Mouse (Mus musculus): ENCODE measurements at regions not wholly inside any gene's neighbourhood (a gene's known extent, or its start where the extent isn't known, plus 50 kb on each side); places are given as distances from the start of the nearest gene placed in this dataset.
A peak's percentile ranks its signal among the peaks of the same experiment; 100 is the strongest.

DNA sequence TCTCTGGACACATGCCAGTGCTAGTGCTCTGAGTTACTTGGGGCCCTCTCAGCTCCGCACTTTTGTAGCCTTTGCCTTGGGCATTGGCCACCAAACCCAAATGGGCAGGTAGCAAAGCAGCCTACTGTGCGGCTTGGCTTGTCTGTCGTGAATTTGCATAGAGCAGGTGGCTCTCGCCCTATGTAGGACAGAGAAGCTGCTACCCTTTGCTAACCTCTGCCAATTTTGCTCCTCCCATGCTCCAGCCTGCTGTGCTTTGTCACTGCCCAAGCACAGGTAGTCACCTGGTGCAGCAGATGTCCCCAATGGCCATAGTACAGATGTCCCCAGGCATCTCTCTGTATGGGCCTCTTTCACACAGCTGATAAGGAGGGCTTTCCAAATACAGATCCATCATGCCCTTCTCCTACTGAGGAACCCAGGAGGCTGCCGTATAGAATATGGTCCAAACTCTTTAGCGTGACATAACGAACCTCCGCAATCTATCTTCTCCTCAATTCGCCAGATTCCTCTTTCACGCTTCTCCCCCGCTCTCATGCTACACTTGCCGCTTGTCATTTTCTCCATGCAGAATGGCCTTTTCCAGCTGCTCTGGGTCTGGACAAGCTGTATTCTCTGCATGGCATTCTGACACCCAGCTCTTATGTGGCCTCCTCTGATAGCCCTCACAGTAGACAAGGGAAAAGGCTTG lies 143.7 kb upstream of the Snx19 start:
- H3K27ac ChIP-seq: no peak overlapping the region
- no peaks in the 10 kb centered on the region for H3K4me1 ChIP-seq (replicated peaks; ENCODE audit: control insufficient read depth in 2 of 2, insufficient read depth in 2 of 2, low read length in 1 of 2)
- TF ChIP-seq EP300 (IDR thresholded peaks at IDR 0.05; ENCODE audit: low read depth) (no peak), CTCF (IDR thresholded peaks at IDR 0.05; ENCODE audit: low read depth) (no peak)
- no peaks in the 10 kb centered on the region for H3K36me3 ChIP-seq (replicated peaks; ENCODE audit: control insufficient read depth, insufficient read depth, low read depth)
- DNase-seq (ENCODE audit: low read depth in 3 of 3, low spot score in 3 of 3) (no peak), ATAC-seq (ENCODE audit: insufficient read depth) (no peak)
- no peak overlapping the region for H3K4me2 ChIP-seq (ENCODE audit: low read depth)
- no peak overlapping the region for H3K9ac ChIP-seq (replicated peaks)
- H3K27me3 ChIP-seq (ENCODE audit: control insufficient read depth, insufficient read depth, low read length): no peaks in the 10 kb centered on the region
- H3K9me3 ChIP-seq (ENCODE audit: control insufficient read depth, low read length): no peaks in the 10 kb centered on the region
- no peak overlapping the region for H3K4me3 ChIP-seq (ENCODE audit: insufficient read depth in 1 of 2, low read depth in 2 of 2, low read length in 2 of 2)
- WGBS (ENCODE audit: insufficient replicate concordance): 71% methylated on average over 12 of the region's 12 CpGs

DNA sequence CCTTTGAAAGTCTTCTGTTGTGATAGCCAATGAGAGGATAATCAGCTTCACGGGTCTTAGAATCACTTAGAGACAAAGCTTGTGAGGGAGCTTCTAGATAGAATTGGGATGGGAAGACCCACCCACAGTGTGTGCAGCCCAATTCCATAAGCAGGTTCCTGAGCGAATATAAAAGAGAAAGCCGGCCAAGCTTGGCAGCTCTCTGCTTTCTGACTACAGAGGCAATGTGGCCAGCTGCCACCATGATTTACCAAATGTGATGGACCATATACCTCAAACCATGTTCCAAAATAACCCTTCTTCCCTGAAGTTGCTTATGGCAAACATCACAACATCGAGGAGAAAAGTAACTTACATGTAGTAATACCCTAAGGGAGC lies 143.1 kb upstream of the Snx19 start:
- Histone ChIP-seq H3K4me2 (ENCODE audit: low read depth) (no peak overlapping the region), H3K36me3 (replicated peaks; ENCODE audit: control insufficient read depth, insufficient read depth, low read depth) (no peaks in the 10 kb centered on the region), H3K27ac (no peak overlapping the region), H3K4me3 (ENCODE audit: insufficient read depth in 1 of 2, low read depth in 2 of 2, low read length in 2 of 2) (no peak overlapping the region), H3K4me1 (replicated peaks; ENCODE audit: control insufficient read depth in 2 of 2, insufficient read depth in 2 of 2, low read length in 1 of 2) (no peaks in the 10 kb centered on the region), H3K9ac (replicated peaks) (no peak overlapping the region), H3K27me3 (ENCODE audit: control insufficient read depth, insufficient read depth, low read length) (no peaks in the 10 kb centered on the region), H3K9me3 (ENCODE audit: control insufficient read depth, low read length) (no peaks in the 10 kb centered on the region)
- no peak for TF ChIP-seq EP300 (IDR thresholded peaks at IDR 0.05; ENCODE audit: low read depth)
- TF ChIP-seq CTCF (IDR thresholded peaks at IDR 0.05; ENCODE audit: low read depth): no peak
- DNase-seq (ENCODE audit: low read depth in 3 of 3, low spot score in 3 of 3) (no peak), ATAC-seq (ENCODE audit: insufficient read depth) (no peak)
- 57% methylated on average over 4 of the region's 4 CpGs for WGBS (ENCODE audit: insufficient replicate concordance)

DNA sequence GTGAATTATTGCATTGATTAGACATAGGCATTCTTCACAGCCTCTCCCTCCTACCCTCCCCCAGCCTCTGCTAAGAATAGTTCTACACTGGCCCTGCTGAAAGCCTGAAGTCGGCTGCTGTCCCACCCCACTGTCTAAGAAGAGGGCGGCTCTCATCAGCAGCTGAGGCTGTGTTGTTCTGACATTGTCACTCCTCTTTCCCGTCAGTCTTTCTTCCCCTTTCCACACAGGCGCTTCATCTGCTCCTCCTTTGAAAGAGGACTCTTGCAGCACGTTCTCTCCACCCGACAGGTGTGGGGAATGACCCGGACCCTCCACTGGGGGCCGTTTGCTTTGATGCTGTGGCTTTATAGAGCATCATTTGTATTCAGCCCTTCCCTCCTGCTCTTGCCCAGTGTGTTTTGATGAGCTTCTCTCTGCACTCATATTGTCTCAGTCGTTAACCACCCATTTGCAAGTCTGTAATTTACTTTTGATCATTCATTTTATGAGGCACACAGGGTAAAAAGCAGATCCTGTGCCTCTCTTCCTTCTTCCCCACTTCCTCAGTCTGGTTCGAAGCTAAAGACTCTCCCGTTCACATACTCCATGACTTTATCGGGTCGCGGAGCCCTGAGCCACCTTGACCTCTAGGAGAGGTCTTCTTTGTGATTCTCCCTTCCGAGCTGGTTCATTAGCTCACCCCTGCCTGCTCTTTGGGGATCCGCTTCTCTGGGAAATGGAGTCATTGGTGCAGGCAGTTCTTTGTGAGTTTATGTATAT lies 142.2 kb upstream of the Snx19 start:
- no peak for ATAC-seq (ENCODE audit: insufficient read depth)
- Histone ChIP-seq H3K27me3 (ENCODE audit: control insufficient read depth, insufficient read depth, low read length) (no peaks in the 10 kb centered on the region), H3K4me3 (ENCODE audit: insufficient read depth in 1 of 2, low read depth in 2 of 2, low read length in 2 of 2) (no peak overlapping the region), H3K27ac (no peak overlapping the region), H3K4me1 (replicated peaks; ENCODE audit: control insufficient read depth in 2 of 2, insufficient read depth in 2 of 2, low read length in 1 of 2) (no peaks in the 10 kb centered on the region), H3K9ac (replicated peaks) (no peak overlapping the region), H3K36me3 (replicated peaks; ENCODE audit: control insufficient read depth, insufficient read depth, low read depth) (no peaks in the 10 kb centered on the region), H3K4me2 (ENCODE audit: low read depth) (no peak overlapping the region), H3K9me3 (ENCODE audit: control insufficient read depth, low read length) (no peaks in the 10 kb centered on the region)
- DNase-seq (ENCODE audit: low read depth in 3 of 3, low spot score in 3 of 3): no peak
- TF ChIP-seq EP300 (IDR thresholded peaks at IDR 0.05; ENCODE audit: low read depth) (no peak), CTCF (IDR thresholded peaks at IDR 0.05; ENCODE audit: low read depth) (no peak)
- 29% methylated on average over 16 of the region's 16 CpGs for WGBS (ENCODE audit: insufficient replicate concordance)

DNA sequence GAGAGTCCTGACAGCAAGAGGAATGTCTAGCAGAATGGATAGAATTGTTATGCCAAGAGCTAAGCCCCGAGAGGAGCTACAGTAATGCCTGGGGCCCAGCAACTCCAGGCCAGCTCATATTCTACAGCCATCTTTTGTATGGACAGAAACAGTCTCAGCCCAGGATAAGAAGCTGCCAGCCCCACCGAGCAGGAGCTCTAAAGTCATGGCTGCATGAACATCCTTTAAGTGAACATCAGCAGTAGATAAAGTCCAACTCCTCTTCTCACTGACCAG lies 141.6 kb upstream of the Snx19 start:
- TF ChIP-seq EP300 (IDR thresholded peaks at IDR 0.05; ENCODE audit: low read depth) (no peak), CTCF (IDR thresholded peaks at IDR 0.05; ENCODE audit: low read depth) (no peak)
- WGBS (ENCODE audit: insufficient replicate concordance): 52% methylated on average over 2 of the region's 2 CpGs
- Histone ChIP-seq H3K4me2 (ENCODE audit: low read depth) (no peak overlapping the region), H3K4me3 (ENCODE audit: insufficient read depth in 1 of 2, low read depth in 2 of 2, low read length in 2 of 2) (no peak overlapping the region), H3K36me3 (replicated peaks; ENCODE audit: control insufficient read depth, insufficient read depth, low read depth) (no peaks in the 10 kb centered on the region), H3K9ac (replicated peaks) (no peak overlapping the region), H3K27ac (no peak overlapping the region), H3K9me3 (ENCODE audit: control insufficient read depth, low read length) (no peaks in the 10 kb centered on the region), H3K4me1 (replicated peaks; ENCODE audit: control insufficient read depth in 2 of 2, insufficient read depth in 2 of 2, low read length in 1 of 2) (no peaks in the 10 kb centered on the region), H3K27me3 (ENCODE audit: control insufficient read depth, insufficient read depth, low read length) (no peaks in the 10 kb centered on the region)
- ATAC-seq (ENCODE audit: insufficient read depth): no peak
- no peak for DNase-seq (ENCODE audit: low read depth in 3 of 3, low spot score in 3 of 3)

DNA sequence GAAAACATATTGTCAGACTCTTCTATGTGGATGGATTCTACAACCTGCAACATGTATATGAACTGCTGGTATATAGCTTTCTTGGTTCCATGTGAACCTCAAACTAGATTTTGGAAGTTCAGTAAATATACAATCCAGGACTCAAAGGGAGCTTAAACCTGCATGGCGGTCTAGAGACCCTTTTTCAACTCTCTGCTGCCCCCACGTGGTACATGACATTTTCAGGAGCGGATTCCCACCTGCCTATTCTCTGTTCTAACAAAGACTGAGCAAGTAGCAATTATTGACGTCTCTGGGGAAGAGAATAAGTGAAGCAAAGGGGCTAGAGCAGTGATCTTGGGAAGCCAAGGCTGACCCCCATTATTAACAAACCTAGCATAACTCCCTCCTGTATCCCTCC lies 127.1 kb upstream of the Snx19 start:
- ATAC-seq (ENCODE audit: insufficient read depth): no peak
- 20% methylated on average over 4 of the region's 4 CpGs for WGBS (ENCODE audit: insufficient replicate concordance)

More for the DNA sequence above, 127.1 kb upstream of the Snx19 start:
- Histone ChIP-seq H3K4me2 (ENCODE audit: low read depth) (no peak overlapping the region), H3K27ac (no peak overlapping the region), H3K4me3 (ENCODE audit: insufficient read depth in 1 of 2, low read depth in 2 of 2, low read length in 2 of 2) (no peak overlapping the region), H3K27me3 (ENCODE audit: control insufficient read depth, insufficient read depth, low read length) (no peaks in the 10 kb centered on the region), H3K4me1 (replicated peaks; ENCODE audit: control insufficient read depth in 2 of 2, insufficient read depth in 2 of 2, low read length in 1 of 2) (no peaks in the 10 kb centered on the region), H3K36me3 (replicated peaks; ENCODE audit: control insufficient read depth, insufficient read depth, low read depth) (no peaks in the 10 kb centered on the region), H3K9ac (replicated peaks) (no peak overlapping the region), H3K9me3 (ENCODE audit: control insufficient read depth, low read length) (no peaks in the 10 kb centered on the region)
- TF ChIP-seq CTCF (IDR thresholded peaks at IDR 0.05; ENCODE audit: low read depth): peak; percentile 23; the same call in 1 of the 2 replicates
- no peak for TF ChIP-seq EP300 (IDR thresholded peaks at IDR 0.05; ENCODE audit: low read depth)
- DNase-seq (ENCODE audit: low read depth in 3 of 3, low spot score in 3 of 3): no peak

All from liver, embryonic 14.5 days (tissue).